Mouse (Mus musculus): ENCODE data around the gene Tkfc. TPM values are rescaled to one million over a fixed set of nuclear protein-coding genes. Genes with fewer than 3 reads are reported as not detected.

Gene Tkfc
- polyA plus RNA-seq, 2 experiments: 15.4 to 24.1 TPM

GRCm38 (mm10) chr19:10555624-10556510, 49.6 kb downstream of the Tkfc start, which contains the start of gene Tmem216:
TSS of gene Tmem216 (minus strand) at chr19:10556238.
- ATAC-seq (ENCODE audit: low FRiP score, low read depth) (peak; percentile 95), DNase-seq (ENCODE audit: low spot score) (peak; percentile 86)
- H3K4me3 ChIP-seq (replicated peaks; ENCODE audit: low read length): peak within 1 kb of the TSS; percentile 57
- TF ChIP-seq POLR2A (IDR thresholded peaks at IDR 0.05; ENCODE audit: borderline replicate concordance, extremely low read depth, insufficient read depth, insufficient read length): no peak
- under 1% methylated on average over 43 of the region's 43 CpGs for WGBS
- H3K9me3 ChIP-seq (ENCODE audit: control insufficient read depth, low read length): no peaks in the 10 kb centered on the region
- H3K9ac ChIP-seq (ENCODE audit: low read depth, low read length, severe bottlenecking): peak within 1 kb of the TSS; percentile 62
- H3K4me1 ChIP-seq (ENCODE audit: control insufficient read depth, insufficient read depth, low read length): peaks cover 15% of the 10 kb centered on the region
- H3K27me3 ChIP-seq (ENCODE audit: control insufficient read depth, insufficient read depth, low read length): no peaks in the 10 kb centered on the region
- peak within 1 kb of the TSS; percentile 80 for H3K4me2 ChIP-seq (replicated peaks; ENCODE audit: low read depth, low read length, severe bottlenecking)
- peaks cover 20% of the 10 kb centered on the region for H3K36me3 ChIP-seq (ENCODE audit: control insufficient read depth, insufficient read depth, low read length)
- peak within 1 kb of the TSS; percentile 70 for H3K27ac ChIP-seq (replicated peaks; ENCODE audit: low read depth, low read length)

GRCm38 (mm10) chr19:10539454-10539853, 66.0 kb downstream of the Tkfc start:
- DNase-seq (ENCODE audit: low spot score) (no peak), ATAC-seq (ENCODE audit: low FRiP score, low read depth) (no peak)
- Histone ChIP-seq H3K9me3 (ENCODE audit: control insufficient read depth, low read length) (no peaks in the 10 kb centered on the region), H3K4me2 (replicated peaks; ENCODE audit: low read depth, low read length, severe bottlenecking) (no peak overlapping the region), H3K27ac (replicated peaks; ENCODE audit: low read depth, low read length) (no peak overlapping the region), H3K27me3 (ENCODE audit: control insufficient read depth, insufficient read depth, low read length) (no peaks in the 10 kb centered on the region), H3K4me3 (replicated peaks; ENCODE audit: low read length) (no peak overlapping the region), H3K36me3 (ENCODE audit: control insufficient read depth, insufficient read depth, low read length) (peaks cover 90% of the 10 kb centered on the region), H3K9ac (ENCODE audit: low read depth, low read length, severe bottlenecking) (no peak overlapping the region), H3K4me1 (ENCODE audit: control insufficient read depth, insufficient read depth, low read length) (no peaks in the 10 kb centered on the region)
- TF ChIP-seq POLR2A (IDR thresholded peaks at IDR 0.05; ENCODE audit: borderline replicate concordance, extremely low read depth, insufficient read depth, insufficient read length): no peak
- WGBS: 96% methylated on average over 5 of the region's 5 CpGs

Other genes with a start within 250 kb of the Tkfc start
- gene Syt7, start 216.6 kb downstream of the Tkfc start, polyA plus RNA-seq (2012; rRNA removed): 5.0 and 5.5 TPM in 2 replicates
- gene Syt7, start 216.6 kb downstream of the Tkfc start, polyA plus RNA-seq (2014; fragmentation: Nextera tagmentation; extraction: Ambion mirVana): 2.0 and 2.2 TPM in 2 replicates
- gene Lrrc10b, start 148.2 kb downstream of the Tkfc start, polyA plus RNA-seq (2012; rRNA removed): 0.88 and 1.2 TPM in 2 replicates
- 0.43 and 0.84 TPM in 2 replicates for gene Lrrc10b, start 148.2 kb downstream of the Tkfc start, polyA plus RNA-seq (2014; fragmentation: Nextera tagmentation; extraction: Ambion mirVana)
- 0.53 and 0.78 TPM in 2 replicates for gene Ppp1r32, start 122.7 kb downstream of the Tkfc start, polyA plus RNA-seq (2012; rRNA removed)
- 0.18 TPM in 1 of 2 replicates, not detected in the other for gene Ppp1r32, start 122.7 kb downstream of the Tkfc start, polyA plus RNA-seq (2014; fragmentation: Nextera tagmentation; extraction: Ambion mirVana)
- gene Cpsf7, start 80.4 kb downstream of the Tkfc start, polyA plus RNA-seq (2012; rRNA removed): 102 and 106 TPM in 2 replicates
- 50.4 and 59.1 TPM in 2 replicates for gene Cpsf7, start 80.4 kb downstream of the Tkfc start, polyA plus RNA-seq (2014; fragmentation: Nextera tagmentation; extraction: Ambion mirVana)
- 42.5 and 49.2 TPM in 2 replicates for gene Sdhaf2, start 79.5 kb downstream of the Tkfc start, polyA plus RNA-seq (2012; rRNA removed)
- gene Sdhaf2, start 79.5 kb downstream of the Tkfc start, polyA plus RNA-seq (2014; fragmentation: Nextera tagmentation; extraction: Ambion mirVana): 64.6 and 65.2 TPM in 2 replicates
- 51.3 and 61.5 TPM in 2 replicates for gene Tmem216, start 49.4 kb downstream of the Tkfc start, polyA plus RNA-seq (2012; rRNA removed)
- 55.8 and 58.6 TPM in 2 replicates for gene Tmem216, start 49.4 kb downstream of the Tkfc start, polyA plus RNA-seq (2014; fragmentation: Nextera tagmentation; extraction: Ambion mirVana)
- 23.1 and 33.0 TPM in 2 replicates for gene Cyb561a3, start 28.5 kb downstream of the Tkfc start, polyA plus RNA-seq (2012; rRNA removed)
- 18.9 and 22.3 TPM in 2 replicates for gene Cyb561a3, start 28.5 kb downstream of the Tkfc start, polyA plus RNA-seq (2014; fragmentation: Nextera tagmentation; extraction: Ambion mirVana)
- 29.7 and 34.2 TPM in 2 replicates for gene Tmem138, start 28.3 kb downstream of the Tkfc start, polyA plus RNA-seq (2012; rRNA removed)
- 33.8 and 36.2 TPM in 2 replicates for gene Tmem138, start 28.3 kb downstream of the Tkfc start, polyA plus RNA-seq (2014; fragmentation: Nextera tagmentation; extraction: Ambion mirVana)
- gene Ddb1, start 327 bp downstream of the Tkfc start, polyA plus RNA-seq (2012; rRNA removed): 346 and 349 TPM in 2 replicates
- 358 and 386 TPM in 2 replicates for gene Ddb1, start 327 bp downstream of the Tkfc start, polyA plus RNA-seq (2014; fragmentation: Nextera tagmentation; extraction: Ambion mirVana)
- 7.0 and 10.2 TPM in 2 replicates for gene Vwce, start 28.6 kb upstream of the Tkfc start, polyA plus RNA-seq (2012; rRNA removed)
- gene Vwce, start 28.6 kb upstream of the Tkfc start, polyA plus RNA-seq (2014; fragmentation: Nextera tagmentation; extraction: Ambion mirVana): 3.2 TPM in 2 replicates
- 0.12 and 0.23 TPM in 2 replicates for gene Pga5, start 72.4 kb upstream of the Tkfc start, polyA plus RNA-seq (2012; rRNA removed)
- gene Pga5, start 72.4 kb upstream of the Tkfc start, polyA plus RNA-seq (2014; fragmentation: Nextera tagmentation; extraction: Ambion mirVana): not detected in 2 replicates
- 30.2 and 37.4 TPM in 2 replicates for gene Vps37c, start 83.1 kb upstream of the Tkfc start, polyA plus RNA-seq (2012; rRNA removed)
- 37.6 and 42.6 TPM in 2 replicates for gene Vps37c, start 83.1 kb upstream of the Tkfc start, polyA plus RNA-seq (2014; fragmentation: Nextera tagmentation; extraction: Ambion mirVana)
- 0.16 and 0.28 TPM in 2 replicates for gene Cd5, start 133.3 kb upstream of the Tkfc start, polyA plus RNA-seq (2012; rRNA removed)
- 0.23 and 0.51 TPM in 2 replicates for gene Cd5, start 133.3 kb upstream of the Tkfc start, polyA plus RNA-seq (2014; fragmentation: Nextera tagmentation; extraction: Ambion mirVana)
- 0.04 and 0.10 TPM in 2 replicates for gene Cd6, start 224.4 kb upstream of the Tkfc start, polyA plus RNA-seq (2012; rRNA removed)
- gene Cd6, start 224.4 kb upstream of the Tkfc start, polyA plus RNA-seq (2014; fragmentation: Nextera tagmentation; extraction: Ambion mirVana): 0.29 TPM in 1 of 2 replicates, not detected in the other
- 1.7 and 1.9 TPM in 2 replicates for gene Slc15a3, start 234.1 kb upstream of the Tkfc start, polyA plus RNA-seq (2012; rRNA removed)
- gene Slc15a3, start 234.1 kb upstream of the Tkfc start, polyA plus RNA-seq (2014; fragmentation: Nextera tagmentation; extraction: Ambion mirVana): 1.1 and 2.1 TPM in 2 replicates

All from limb, embryonic 14.5 days (tissue).